Mouse (Mus musculus) brain, embryonic 14.5 days (tissue): ENCODE results near the gene Ccdc71.

Experiments
- CTCF ChIP-seq: fragments of 200-500 bp; IDR thresholded peaks from 2 replicates; pipeline ENCODE4 v1.5.1; 2012; ENCODE audit warnings: inconsistent platforms, mild to moderate bottlenecking, moderate library complexity, borderline replicate concordance; ENCODE audit not compliant: insufficient read depth, insufficient read length; ENCODE audit errors: extremely low read depth
- POLR2A ChIP-seq: fragments of 200-500 bp; IDR thresholded peaks from 2 replicates; pipeline ENCODE4 v1.6.1; 2012; ENCODE audit warnings: mild to moderate bottlenecking, inconsistent platforms, borderline replicate concordance; ENCODE audit not compliant: poor library complexity, insufficient read depth, insufficient read length, severe bottlenecking; ENCODE audit errors: extremely low read depth

GRCm38 (mm10) chr9:108452291-108452906, 7.9 kb upstream of the Ccdc71 start:
- TF ChIP-seq POLR2A (peak; percentile 28; the same call in 1 of the 2 replicates), CTCF (peak; percentile 91)
